Mouse (Mus musculus): ENCODE data around the gene Traf3ip2. TPM values are rescaled to one million over a fixed set of nuclear protein-coding genes. Genes with fewer than 3 reads are reported as not detected.
A peak's percentile ranks its signal among the peaks of the same experiment; 100 is the strongest.

The Traf3ip2 gene
- polyA plus RNA-seq, 1 experiment from 2014 or later, result 30.6 TPM

DNA sequence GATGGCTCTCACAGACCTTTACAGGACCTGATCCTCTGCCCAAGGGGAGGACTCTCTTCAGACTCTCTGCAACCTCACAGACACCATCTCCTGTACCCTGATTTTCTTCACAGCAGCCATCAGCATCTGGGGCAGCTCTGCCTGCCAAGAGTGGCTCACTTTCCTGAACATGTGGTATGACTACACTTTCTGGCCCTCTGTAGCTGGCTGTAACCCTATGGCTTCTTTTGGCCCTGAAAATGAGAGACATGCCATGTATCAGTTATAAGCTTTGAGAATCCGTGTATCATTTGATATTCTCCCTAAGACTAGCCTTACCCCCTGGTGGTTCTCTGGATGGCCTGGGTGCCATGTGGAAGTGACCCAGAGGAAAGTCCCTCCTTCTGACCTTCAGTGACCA is 58.7 kb downstream of the Traf3ip2 start:
- 92% methylated on average over 1 of the region's 1 CpGs for WGBS
- Histone ChIP-seq H3K4me1 (ENCODE audit: insufficient read depth, low read depth, low read length) (peaks cover under 1% of the 10 kb centered on the region; the same call in 1 of the 2 replicates), H3K4me2 (replicated peaks; ENCODE audit: low read depth, low read length) (no peak overlapping the region), H3K9ac (replicated peaks; ENCODE audit: low read depth) (no peak overlapping the region), H3K4me3 (ENCODE audit: low read depth, low read length) (no peak overlapping the region), H3K27me3 (replicated peaks; ENCODE audit: insufficient read depth, low read length) (no peaks in the 10 kb centered on the region), H3K27ac (ENCODE audit: low read length) (no peak overlapping the region), H3K36me3 (ENCODE audit: insufficient read depth, low read length) (no peaks in the 10 kb centered on the region), H3K9me3 (ENCODE audit: low read length) (no peaks in the 10 kb centered on the region)
- TF ChIP-seq EP300 (IDR thresholded peaks at IDR 0.05), result no peak
- no peak for TF ChIP-seq CTCF (IDR thresholded peaks at IDR 0.05)
- ATAC-seq, result no peak
- no peak for DNase-seq (ENCODE audit: low spot score)

DNA sequence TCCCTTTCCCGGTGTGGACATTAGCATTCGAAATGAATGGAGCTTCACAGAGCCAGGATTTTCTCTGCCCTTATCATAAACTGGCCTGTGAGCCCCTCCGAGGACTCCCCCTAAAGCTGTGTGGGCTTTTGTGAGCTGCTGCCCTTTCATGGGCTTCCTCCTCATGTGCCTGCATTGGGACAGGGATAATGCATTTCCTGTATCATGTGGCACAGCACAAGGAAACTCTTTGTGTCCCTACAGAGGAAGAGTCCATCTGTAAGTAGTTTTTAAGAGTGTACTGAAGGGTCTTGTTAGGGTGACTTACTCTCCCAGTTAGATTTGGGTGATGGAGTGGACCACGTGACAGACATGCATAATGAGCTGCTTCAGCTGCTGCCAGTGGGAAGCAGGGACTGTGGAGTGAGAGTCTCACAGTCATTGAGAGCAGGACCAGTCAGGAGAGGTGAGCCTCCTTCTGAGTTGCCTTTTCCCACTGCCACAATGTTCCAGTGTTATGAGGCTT is 59.9 kb downstream of the Traf3ip2 start:
- H3K4me2 ChIP-seq (replicated peaks; ENCODE audit: low read depth, low read length), result no peak overlapping the region
- WGBS, result 23% methylated on average over 4 of the region's 4 CpGs
- H3K4me1 ChIP-seq (ENCODE audit: insufficient read depth, low read depth, low read length), result no peaks in the 10 kb centered on the region
- H3K9me3 ChIP-seq (ENCODE audit: low read length), result no peaks in the 10 kb centered on the region
- no peak overlapping the region for H3K4me3 ChIP-seq (ENCODE audit: low read depth, low read length)
- H3K27me3 ChIP-seq (replicated peaks; ENCODE audit: insufficient read depth, low read length), result no peaks in the 10 kb centered on the region
- H3K27ac ChIP-seq (ENCODE audit: low read length), result no peak overlapping the region
- no peaks in the 10 kb centered on the region for H3K36me3 ChIP-seq (ENCODE audit: insufficient read depth, low read length)
- ATAC-seq (no peak), DNase-seq (ENCODE audit: low spot score) (no peak)
- TF ChIP-seq EP300 (IDR thresholded peaks at IDR 0.05) (no peak), CTCF (IDR thresholded peaks at IDR 0.05) (no peak)
- no peak overlapping the region for H3K9ac ChIP-seq (replicated peaks; ENCODE audit: low read depth)

DNA sequence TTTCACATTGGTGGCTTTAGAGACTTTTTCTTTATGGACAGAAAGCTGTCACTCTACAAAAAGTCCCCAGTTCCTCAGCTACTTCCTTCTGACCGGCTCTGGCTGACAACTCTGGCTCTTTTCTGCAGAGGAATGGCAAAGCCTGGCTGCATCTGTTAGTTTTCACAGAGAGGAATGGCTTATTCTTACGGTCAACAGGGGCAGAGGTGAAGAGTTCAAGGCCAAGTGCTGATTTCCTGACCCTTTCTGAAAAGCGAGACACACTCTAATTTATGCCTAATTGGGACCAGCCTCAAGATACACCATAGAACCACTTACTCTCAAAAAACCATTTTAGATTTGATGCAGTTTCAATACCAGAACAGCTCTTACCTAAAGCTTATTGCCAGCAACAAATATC is 61.4 kb downstream of the Traf3ip2 start:
- no peaks in the 10 kb centered on the region for H3K36me3 ChIP-seq (ENCODE audit: insufficient read depth, low read length)
- no peak for DNase-seq (ENCODE audit: low spot score)
- TF ChIP-seq EP300 (IDR thresholded peaks at IDR 0.05), result no peak
- no peak for TF ChIP-seq CTCF (IDR thresholded peaks at IDR 0.05)
- H3K27ac ChIP-seq (ENCODE audit: low read length), result no peak overlapping the region
- 35% methylated on average over 3 of the region's 3 CpGs for WGBS
- no peaks in the 10 kb centered on the region for H3K9me3 ChIP-seq (ENCODE audit: low read length)
- H3K4me1 ChIP-seq (ENCODE audit: insufficient read depth, low read depth, low read length), result no peaks in the 10 kb centered on the region
- no peak overlapping the region for H3K4me3 ChIP-seq (ENCODE audit: low read depth, low read length)
- 0 out of 2 replicates have a peak overlapping the region, but pooled peaks have one; percentile 8 for H3K9ac ChIP-seq (replicated peaks; ENCODE audit: low read depth)
- no peaks in the 10 kb centered on the region for H3K27me3 ChIP-seq (replicated peaks; ENCODE audit: insufficient read depth, low read length)
- no peak overlapping the region for H3K4me2 ChIP-seq (replicated peaks; ENCODE audit: low read depth, low read length)
- ATAC-seq, result no peak

DNA sequence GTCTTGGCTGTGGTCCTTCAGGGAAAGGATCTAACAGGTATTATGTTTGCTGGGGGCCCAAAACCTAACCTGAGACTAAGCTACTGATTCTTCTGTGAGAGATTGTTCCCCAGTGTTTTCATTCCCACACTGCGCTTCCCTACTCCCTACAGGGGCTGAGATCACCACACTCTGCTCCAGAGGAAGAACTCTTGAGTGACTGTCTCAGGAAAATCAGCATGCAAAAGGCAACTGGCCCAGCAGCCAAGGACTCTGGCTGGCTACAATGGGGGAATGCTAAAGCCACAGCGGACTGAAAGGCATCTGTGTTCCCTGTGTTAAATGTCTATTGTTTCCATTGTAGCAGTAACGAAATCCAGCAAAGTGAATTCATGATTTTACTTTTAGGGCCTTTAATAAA is 62.0 kb downstream of the Traf3ip2 start:
- no peaks in the 10 kb centered on the region for H3K9me3 ChIP-seq (ENCODE audit: low read length)
- no peaks in the 10 kb centered on the region for H3K36me3 ChIP-seq (ENCODE audit: insufficient read depth, low read length)
- no peak for TF ChIP-seq CTCF (IDR thresholded peaks at IDR 0.05)
- no peak for TF ChIP-seq EP300 (IDR thresholded peaks at IDR 0.05)
- H3K27me3 ChIP-seq (replicated peaks; ENCODE audit: insufficient read depth, low read length), result no peaks in the 10 kb centered on the region
- no peak for ATAC-seq
- H3K4me2 ChIP-seq (replicated peaks; ENCODE audit: low read depth, low read length), result no peak overlapping the region
- H3K4me1 ChIP-seq (ENCODE audit: insufficient read depth, low read depth, low read length), result no peaks in the 10 kb centered on the region
- H3K4me3 ChIP-seq (ENCODE audit: low read depth, low read length), result no peak overlapping the region
- no peak overlapping the region for H3K9ac ChIP-seq (replicated peaks; ENCODE audit: low read depth)
- no peak for DNase-seq (ENCODE audit: low spot score)
- no peak overlapping the region for H3K27ac ChIP-seq (ENCODE audit: low read length)
- WGBS, result 79% methylated on average over 3 of the region's 3 CpGs

DNA sequence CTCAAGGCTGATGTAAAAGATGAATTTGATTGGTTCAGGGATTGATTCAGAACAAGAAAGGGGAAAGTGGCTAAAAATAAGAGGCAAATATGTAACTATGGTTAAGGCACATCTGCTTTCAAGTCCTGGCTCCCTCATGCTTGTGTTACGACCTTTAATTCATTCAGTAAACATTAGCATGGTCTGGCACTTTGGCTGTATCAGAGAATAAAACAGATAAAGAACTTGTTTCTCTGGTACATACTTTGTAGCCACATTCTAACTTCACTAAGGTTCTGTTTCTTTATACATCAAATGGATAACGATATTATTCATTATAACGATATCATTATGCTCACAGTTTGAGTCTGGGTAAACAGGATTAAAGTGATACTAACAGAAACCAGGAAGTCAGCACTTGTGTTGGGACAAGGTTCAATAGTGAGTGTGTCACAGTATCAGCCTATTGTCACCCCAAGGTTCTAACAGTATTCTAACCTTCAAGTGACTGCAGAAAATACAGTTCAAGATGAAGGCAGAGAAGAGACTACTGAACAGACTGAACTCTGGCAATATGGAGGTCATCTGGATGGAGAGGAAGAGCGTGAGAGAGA is 65.6 kb downstream of the Traf3ip2 start:
- TF ChIP-seq EP300 (IDR thresholded peaks at IDR 0.05) (no peak), CTCF (IDR thresholded peaks at IDR 0.05) (no peak)
- no peak overlapping the region for H3K9ac ChIP-seq (replicated peaks; ENCODE audit: low read depth)
- H3K27ac ChIP-seq (ENCODE audit: low read length), result no peak overlapping the region
- no peaks in the 10 kb centered on the region for H3K27me3 ChIP-seq (replicated peaks; ENCODE audit: insufficient read depth, low read length)
- H3K4me1 ChIP-seq (ENCODE audit: insufficient read depth, low read depth, low read length), result no peaks in the 10 kb centered on the region
- H3K4me3 ChIP-seq (ENCODE audit: low read depth, low read length), result no peak overlapping the region
- DNase-seq (ENCODE audit: low spot score), result no peak
- 78% methylated on average over 4 of the region's 4 CpGs for WGBS
- H3K9me3 ChIP-seq (ENCODE audit: low read length), result no peaks in the 10 kb centered on the region
- H3K36me3 ChIP-seq (ENCODE audit: insufficient read depth, low read length), result no peaks in the 10 kb centered on the region
- H3K4me2 ChIP-seq (replicated peaks; ENCODE audit: low read depth, low read length), result no peak overlapping the region
- no peak for ATAC-seq

DNA sequence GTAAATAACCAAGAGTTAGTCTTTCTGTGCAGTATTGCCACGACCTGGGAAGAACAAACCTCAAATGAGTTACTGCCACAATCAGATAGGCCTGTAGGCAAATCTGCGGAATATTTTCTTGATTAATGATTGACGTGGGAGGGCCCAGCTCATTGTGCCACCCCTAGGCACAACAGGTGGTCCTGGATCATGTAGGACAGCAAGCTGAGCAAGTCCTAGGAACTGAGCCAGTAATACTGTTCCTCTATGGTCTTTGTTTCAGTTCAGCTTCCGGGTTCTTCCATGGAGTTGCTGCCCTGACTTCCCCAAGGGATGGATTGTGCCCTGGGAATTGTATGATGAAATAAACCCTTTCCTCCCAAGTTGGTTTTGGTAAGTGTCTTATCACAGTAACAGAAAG is 68.3 kb downstream of the Traf3ip2 start:
- Histone ChIP-seq H3K9me3 (ENCODE audit: low read length) (no peaks in the 10 kb centered on the region), H3K27ac (ENCODE audit: low read length) (no peak overlapping the region), H3K4me3 (ENCODE audit: low read depth, low read length) (no peak overlapping the region), H3K4me1 (ENCODE audit: insufficient read depth, low read depth, low read length) (no peaks in the 10 kb centered on the region), H3K9ac (replicated peaks; ENCODE audit: low read depth) (no peak overlapping the region), H3K36me3 (ENCODE audit: insufficient read depth, low read length) (no peaks in the 10 kb centered on the region), H3K4me2 (replicated peaks; ENCODE audit: low read depth, low read length) (no peak overlapping the region), H3K27me3 (replicated peaks; ENCODE audit: insufficient read depth, low read length) (no peaks in the 10 kb centered on the region)
- TF ChIP-seq EP300 (IDR thresholded peaks at IDR 0.05), result no peak
- TF ChIP-seq CTCF (IDR thresholded peaks at IDR 0.05), result no peak
- ATAC-seq (no peak), DNase-seq (ENCODE audit: low spot score) (no peak)
- WGBS, result 81% methylated on average over 4 of the region's 4 CpGs
